Mouse (Mus musculus) heart, adult 9 months (tissue): ENCODE data around the gene Ppp1r15a.
"Not testable (repeated sequence)": the region's sequence is repeated elsewhere in the genome, so short reads cannot be mapped to it uniquely, and the experiment has no call there.

Experiments used
- DNase-seq, 2 experiments: peaks; one replicate each; pipeline ENCODE4 v3.0.0; 2022; ENCODE audit warnings: low spot score in 2 of 2

The Ppp1r15a gene

DNA sequence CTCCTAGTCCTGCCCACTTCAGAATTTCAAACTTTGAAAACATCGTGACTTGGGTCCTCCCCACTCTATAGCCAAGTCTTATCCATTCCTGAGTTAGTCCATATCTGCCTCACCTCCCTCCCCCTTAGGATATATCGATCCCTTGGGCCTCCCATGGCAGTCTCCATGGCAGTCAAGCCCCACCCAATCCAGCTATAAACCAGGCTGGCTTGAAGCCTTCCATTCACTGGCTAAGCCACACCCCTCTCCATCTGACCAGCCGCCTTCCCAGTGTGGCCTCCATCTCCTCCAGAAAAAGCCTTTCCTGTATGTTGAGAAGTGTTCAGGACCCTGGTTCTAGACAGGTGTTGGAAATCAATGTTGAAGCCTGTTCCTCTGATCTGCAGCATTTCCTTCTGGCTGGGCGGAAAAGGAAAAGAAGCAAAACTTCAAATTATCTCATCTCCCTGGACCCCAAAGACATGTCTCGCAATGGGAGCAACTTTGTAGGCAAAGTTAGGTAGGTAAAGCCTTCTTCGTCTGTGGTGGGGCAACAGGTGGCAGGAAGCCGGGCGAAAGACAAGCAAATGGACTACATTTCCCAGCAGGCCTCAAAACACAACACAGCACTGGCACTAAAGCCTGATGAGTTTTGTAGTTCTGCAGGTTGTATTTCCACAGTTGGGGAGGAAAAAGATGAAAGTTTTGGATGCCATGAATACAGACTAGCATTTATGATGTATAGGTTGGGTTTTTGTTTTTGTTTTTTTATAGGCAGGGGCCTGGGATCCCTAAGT, 6.5 kb downstream of the Ppp1r15a start:
- no peak for DNase-seq

DNA sequence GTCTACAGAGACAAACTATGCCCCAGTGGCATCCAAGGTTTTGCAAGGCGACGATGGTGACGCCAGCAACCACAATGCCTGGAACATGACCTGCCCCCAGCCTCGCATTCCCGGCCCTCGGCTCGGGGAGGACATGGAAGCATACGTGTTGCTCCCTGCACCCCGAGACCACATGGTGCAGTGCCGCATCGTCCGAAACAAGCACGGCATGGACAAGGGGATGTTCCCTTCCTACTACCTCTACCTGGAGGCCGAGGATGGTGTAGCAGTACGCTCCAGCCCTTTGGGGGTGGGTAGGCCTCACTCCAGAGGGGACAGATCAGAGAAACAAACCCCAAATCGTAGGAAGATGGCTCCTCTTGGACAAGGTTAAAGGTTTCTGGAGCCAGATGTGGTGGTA, 7.5 kb downstream of the Ppp1r15a start:
- no peak for DNase-seq

DNA sequence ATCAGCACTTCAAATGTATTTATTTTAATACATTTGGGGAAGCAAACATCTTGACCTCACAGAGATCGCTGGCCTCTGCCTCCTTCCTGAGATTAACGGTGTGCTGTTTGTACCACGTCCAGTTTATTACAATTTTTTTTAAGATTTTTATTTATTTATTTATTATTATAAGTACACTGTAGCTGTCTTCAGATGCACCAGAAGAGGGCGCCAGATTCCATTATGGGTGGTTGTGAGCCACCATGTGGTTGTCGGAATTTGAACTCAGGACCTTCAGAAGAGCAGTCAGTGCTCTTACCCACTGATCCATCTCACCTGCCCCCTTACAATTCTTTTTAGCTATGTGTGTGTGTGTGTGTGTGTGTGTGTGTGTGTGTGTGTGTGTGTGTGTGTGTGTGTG, 9.2 kb downstream of the Ppp1r15a start:
- DNase-seq, result not testable (repeated sequence)

DNA sequence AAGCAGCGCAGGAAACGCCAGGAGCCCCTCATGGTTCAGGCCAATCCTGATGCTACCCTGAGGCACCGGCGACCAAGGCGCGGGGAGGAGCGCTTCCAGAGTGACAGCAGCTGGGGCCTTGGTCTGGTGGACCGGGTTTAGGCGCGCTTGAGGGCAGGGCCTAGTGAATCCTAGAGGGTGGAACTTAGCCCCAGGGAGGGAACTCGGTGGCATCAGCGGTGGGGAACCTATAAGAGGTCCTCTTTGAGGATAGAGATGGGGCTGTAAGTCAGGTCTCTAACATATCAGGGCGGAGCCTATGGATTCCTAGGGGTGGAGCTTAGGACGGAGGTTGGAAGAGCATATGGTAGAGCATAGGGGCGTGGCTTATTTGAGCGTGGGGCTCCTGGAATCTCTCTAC, 10.6 kb downstream of the Ppp1r15a start:
- no peak for DNase-seq

DNA sequence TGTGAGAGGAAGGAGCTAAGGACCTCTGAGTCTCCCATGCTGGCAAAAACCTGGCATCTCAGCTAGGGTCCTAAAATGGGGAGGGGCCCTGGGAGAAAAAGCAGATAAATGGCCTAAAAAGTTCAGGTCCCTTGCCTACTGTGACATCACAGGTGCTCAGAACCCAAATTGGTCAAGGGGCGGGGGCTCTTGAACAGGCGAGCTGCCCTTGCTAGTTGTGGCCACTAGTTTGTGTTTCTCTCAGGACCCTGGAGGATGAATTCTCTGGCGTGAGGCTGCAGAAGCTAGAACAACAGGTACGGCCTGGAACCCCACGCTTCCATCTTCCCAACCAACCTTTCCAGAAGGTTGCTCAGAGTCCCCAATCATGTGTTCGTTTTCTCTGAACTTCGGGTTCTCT, 11.7 kb downstream of the Ppp1r15a start:
- no peak for DNase-seq

DNA sequence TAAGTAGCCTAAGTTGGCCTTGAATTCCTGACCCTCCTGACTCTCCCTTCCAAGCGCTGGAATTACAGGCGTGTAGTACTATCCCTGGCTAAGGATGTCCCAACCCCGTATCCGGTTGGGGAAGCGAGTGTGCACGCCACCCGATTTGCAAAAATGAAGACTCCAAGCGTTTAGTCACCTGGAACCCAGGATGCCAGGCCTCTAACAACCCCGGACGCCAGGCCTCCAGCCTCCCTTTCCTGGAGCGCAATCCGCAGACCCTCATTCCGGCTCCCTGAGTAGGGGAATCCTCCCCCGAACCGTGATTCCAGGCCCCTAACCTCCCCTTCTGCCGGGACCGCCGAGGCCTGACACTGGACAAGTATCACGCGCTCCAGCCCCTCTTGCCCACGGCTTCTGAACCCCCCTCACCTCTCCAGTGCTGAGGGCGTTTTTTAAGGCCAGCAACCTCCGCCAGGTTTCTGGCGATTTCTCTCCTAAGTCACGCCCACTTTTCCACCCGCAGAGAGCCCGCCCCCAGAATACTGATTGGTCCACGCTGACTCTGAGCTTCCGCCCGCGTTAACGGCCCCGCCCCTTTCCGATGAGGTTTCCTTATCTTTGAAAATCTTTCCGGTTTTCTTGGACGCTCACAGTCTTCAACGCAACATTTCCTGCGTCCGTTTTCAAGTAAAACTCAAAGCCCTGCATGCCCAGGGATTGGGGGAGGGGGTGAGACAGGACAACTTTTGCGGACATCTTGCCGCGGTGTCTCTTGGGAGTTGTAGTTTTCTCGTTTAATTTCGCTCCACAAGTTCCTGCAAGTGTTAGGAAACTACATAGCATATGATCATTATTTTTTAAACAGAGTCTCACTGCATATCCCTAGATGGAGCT, 15.9 kb downstream of the Ppp1r15a start, which contains the start of gene Nucb1:
Nucb1 (minus strand) TSS at position 495 of the 876 bp plus-strand sequence.
- DNase-seq, result peak; percentile 93 to 96

DNA sequence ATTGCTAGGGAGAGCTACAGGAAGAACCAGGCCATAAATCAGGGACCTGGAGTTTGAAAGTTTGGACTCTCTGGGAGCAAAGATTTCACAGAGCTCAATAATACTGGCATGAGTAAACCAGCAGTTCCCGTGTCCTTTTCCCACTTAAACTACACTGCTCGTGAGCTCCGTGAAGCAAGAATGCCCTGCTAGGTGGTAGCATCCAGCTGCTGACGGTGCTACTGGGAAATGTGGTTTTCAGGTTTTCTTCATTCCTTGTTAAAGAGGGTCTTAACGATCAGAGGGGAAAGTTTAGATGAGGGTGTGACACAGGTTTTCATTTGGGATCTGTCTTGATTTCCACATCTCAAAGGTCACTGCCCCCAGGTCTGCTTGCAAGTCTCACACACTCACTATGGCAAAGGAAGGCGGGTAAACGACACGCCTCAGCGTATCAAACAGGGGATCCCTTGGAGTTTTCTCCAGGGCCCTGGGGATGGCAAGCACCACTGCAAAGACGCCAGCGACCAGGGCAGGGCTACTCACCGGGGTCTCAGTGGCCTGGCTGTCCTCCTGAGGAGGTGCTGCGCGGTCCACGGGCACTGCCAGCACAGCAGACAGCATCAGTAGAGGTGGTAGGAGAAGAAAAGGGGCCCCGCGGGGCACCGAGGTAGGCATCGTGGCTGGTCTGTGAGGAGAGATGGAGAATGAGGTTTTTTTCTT, 16.7 kb downstream of the Ppp1r15a start:
- no peak for DNase-seq

DNA sequence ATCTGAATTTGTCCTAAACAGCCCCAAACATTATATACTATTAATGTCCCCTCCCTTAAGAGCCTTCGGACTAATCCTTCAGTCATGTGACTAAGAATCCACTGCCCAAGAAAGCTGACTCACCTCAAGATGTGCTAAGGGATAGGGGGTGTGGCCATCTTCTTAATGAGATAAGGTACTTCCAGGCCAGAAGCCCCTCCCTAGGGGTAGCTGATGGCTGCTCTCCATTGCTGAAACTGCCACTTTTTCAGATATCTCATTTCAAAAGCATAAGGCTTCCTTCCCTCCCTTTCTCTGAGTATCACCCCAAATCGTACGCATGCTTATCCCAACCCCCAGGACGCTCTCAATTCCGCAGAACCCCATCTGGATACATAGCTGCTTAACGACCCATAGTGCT, 17.5 kb downstream of the Ppp1r15a start:
- no peak for DNase-seq

DNA sequence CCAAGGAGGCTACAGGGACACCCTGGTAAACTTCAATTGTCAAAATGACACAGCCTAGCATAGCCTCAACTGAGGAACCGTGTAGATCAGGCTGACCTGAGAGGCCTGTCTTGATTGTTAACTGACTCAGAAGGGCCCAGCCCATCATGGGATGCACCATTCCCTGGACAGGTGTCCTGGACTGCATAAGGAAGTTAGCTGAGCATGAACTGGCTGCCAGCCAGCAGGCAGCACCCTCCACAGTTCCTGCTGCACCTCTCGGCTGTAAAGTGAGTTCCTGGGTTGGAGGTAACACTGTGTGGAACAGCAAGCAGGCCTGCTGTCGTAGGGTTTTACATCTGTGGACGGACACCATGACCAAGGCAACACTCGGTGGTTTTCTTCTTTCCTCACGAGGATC, 18.5 kb downstream of the Ppp1r15a start:
- DNase-seq, result no peak

DNA sequence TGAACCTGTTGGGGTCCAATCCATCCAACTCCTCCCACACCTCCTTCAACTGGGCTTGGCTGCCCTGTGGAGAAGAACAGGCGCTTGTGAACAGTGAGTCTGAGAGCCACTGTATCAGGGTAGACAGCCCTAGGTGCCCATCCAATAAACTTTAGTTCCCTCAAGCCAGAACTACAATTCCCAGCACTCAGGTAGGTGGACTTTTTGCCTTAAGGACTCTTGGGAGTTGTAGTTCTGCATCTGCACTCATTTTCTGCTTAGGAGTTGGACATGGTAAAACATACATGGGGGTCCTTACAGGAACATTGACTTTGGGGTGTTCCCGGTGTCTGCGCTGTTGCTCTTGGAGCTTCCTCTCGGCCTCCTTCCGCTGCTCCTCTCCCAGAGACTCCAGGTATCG, 27.6 kb downstream of the Ppp1r15a start:
- no peak for DNase-seq

DNA sequence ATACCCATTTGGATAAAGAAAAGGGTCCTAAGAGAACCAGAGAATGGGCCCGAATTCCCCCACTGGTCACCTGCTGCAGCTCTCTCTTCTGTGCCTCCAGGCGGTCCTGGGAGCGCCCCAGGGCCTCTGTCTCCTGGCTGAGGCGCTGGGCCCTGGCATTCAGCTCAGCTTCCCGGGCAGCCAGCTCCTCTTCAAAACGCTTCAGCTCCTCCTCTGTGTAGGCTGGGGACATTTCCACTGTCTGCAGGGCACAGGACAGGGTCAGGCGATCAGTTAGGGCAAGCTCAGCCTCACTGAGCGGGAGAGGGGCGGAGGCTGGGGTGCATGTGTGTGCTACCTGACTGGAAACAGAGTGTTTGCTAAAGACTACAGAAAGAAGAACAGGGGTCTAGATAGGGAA, 31.5 kb downstream of the Ppp1r15a start:
- DNase-seq, result no peak

DNA sequence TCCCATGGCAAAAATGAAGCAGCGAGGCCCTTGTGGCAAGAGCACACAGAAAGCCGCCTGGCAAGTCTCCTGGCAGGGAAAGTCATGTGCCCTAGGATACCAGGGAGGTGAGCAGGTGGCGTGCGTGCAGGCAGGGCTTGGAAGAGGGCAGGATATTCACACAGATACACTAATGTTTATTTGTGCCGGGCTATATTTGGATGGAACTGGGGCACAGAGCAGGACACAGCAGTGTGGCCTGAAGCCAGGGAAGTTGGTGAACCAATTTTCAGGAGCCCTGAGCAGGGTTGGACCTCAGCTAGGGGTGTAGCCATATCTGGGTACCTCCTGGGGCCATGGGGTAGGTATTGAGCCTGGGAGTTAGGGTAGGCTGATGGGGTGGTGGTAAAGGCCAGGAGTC, 33.1 kb downstream of the Ppp1r15a start:
- DNase-seq, result peak; percentile 46 to 56

DNA sequence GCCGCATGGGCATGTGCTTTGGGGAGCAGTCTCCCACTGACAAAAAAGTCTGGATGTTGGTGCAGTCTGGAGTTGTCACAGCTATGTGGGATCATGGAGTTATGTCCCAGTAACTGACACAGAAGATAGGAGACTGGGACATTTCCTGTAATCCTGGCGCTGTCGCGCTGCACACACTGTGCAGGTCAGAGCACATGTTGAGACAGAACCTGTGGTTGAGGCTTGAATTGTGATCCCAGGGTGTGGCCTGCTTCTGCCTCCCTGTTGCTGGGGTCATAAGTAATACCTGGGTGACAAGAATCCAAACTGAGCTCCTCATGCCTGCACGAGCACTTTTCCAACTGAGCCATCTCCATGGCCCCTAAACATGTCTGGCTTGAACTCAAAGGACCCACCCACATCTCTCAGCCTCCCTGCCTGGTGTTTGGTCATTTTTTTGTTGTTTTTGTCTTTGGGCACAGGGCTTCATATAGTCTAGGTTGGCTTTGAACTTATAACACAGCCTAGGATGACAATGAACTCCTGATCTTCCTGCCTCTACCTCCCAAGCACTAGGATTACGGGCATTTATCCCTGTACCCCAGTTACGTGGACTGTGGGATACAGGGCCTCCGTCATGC, 33.7 kb downstream of the Ppp1r15a start:
- DNase-seq, result no peak

DNA sequence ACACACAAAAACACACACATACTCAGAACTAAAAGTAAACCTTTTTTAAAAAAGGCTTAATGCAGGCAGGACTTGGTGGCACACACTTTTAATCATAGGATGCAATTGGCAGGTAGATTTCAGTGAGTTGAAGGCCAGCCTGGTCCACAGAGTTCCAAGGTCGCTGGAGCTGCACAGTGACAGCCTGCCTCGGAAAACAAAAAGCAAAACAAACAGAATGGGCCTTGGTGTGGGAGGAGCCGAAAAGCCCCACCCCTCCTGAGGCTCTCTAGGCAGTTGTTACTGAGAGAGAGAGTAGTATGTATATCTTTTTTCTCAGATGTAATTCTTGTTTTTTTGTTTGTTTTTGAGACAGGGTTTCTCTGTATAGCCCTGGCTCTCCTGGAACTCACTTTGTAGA, 34.8 kb downstream of the Ppp1r15a start:
- no peak for DNase-seq

DNA sequence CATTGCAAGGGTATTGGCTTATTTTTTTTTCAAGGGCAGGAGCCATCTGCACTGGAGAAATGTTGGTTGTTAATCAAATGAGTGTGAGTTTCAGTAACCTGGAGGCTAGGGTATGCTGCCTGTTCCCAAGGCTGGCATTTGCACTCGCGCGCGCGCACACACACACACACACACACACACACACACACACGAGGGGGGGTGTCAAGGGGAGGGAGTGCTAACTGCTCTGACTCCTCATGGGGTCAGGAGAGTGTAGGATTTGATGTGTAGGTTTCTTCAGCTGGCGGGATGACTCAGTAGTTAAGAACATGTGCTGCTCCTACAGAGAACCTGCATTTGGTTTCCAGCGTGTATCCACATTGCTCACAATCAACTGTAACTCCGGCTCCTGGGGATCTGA, 35.2 kb downstream of the Ppp1r15a start:
- DNase-seq, result no peak

DNA sequence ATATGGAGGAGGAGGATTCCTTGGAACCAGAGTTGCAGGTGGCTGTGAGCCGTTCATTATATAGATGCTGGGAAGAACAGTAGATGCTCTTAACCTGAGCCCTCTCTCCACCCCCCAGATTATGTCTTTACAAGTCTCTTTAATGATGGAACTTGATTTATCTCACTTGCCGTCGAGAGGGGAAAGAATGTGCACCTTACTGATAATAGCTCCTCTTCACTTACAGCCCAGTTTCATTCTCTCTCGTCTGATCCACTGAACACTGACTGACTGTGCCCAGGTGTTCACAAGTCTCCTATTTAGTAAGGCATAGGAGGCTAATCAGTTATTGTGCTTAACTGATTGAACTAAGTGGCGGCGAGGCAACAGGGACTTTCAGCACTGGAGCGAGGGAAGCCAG, 36.5 kb downstream of the Ppp1r15a start:
- no peak for DNase-seq

DNA sequence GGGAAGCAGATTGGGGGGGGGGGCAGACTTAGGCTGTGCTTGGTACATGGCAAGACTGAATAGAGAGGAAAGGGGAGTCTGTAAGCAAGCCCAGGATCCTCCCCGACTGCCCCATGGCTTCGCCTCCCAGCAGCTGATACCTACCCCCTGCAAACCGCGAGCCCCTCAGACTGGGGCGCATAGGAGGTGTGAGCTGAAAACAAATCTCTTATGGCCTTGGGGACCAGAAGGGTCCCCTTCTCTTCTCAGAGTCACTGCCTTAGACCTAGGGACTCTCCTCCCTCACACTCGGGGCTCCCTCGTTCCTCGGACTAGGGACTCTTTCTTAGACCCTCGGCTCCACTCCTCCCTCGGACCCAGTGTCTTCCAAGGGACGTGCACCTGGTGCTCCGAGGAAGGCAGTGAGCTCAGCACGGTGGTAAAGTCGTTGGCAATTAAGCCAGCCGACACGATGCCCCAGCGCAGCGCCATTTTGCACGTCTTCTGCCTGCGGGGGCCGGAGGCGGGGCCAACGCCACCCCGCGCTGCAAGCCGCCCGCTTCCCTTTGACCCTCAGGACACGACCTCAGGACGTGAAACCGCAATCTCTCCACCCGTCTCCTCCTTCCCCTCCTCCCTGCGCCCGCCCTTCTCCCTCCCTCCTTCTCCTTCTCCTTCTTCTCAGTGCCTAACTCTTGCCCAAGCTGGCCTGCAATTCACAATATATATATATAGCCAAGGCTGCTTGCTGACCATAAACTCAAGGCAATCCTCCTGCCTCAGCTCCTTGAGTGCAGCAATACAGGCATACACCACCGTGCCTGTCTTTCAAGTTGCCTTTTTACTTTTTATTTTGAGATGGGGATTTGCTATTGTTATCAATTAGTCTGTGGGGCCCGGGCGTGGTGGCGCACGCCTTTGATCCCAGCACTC, 37.5 kb downstream of the Ppp1r15a start, which contains the start of gene Dhdh:
Dhdh (minus strand) TSS at position 513 of the 912 bp plus-strand sequence.
- DNase-seq, result peak; percentile 74 to 75

DNA sequence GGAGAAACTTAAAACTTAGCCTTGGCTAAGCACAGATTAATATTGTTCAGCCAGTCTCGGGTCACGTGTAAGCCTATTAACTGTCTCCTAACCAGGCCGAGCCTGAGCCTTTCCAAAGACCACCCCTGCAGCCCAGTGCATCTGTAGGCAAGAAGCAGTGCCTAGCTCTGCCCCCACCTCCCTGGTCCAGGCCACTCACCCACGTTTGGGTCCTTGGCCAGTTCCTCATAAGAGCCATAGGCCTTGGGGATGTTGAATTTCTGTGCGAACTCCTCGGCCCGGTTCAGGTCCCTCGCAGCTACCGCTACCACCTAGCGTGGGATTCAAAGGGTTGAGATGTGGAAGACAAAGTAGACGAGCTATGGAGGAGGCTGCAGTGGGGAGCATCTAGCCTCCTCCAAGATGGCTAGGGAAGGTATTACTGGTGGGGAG, 38.2 kb downstream of the Ppp1r15a start:
- no peak for DNase-seq

DNA sequence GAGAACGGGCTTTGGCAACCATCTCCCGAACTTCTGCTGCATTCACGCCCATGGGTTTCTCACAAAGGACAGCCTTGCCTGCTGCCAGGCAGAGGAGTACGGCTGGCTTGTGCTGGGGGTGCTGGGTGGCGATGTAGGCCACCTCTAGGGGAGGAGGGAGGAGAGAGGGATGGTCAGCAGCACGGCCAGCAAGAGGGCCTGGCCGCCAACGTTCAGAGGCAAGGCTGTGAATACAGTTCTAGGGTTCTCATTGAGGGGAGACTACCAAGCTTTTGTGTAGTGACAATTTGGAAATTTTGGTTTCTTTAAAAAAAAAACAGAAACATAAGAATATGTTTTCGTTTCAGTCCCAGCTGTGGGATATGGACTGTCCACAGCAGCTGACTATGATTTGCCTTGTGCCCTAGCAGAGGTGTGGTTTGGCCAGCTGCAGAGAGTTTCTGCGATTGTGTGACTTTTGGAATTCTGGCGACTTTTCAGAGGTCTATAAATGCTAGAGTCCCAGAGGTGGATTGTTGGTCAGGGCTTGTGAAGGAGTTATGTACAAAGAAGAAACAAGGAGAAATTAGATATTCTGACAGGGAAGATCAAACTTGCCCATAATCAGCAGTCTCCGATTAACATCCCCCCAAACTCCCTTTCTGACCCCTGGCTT, 39.2 kb downstream of the Ppp1r15a start, which contains the start of gene Gm45808:
Gm45808 (minus strand) TSS at position 51 of the 655 bp plus-strand sequence.
- no peak for DNase-seq

DNA sequence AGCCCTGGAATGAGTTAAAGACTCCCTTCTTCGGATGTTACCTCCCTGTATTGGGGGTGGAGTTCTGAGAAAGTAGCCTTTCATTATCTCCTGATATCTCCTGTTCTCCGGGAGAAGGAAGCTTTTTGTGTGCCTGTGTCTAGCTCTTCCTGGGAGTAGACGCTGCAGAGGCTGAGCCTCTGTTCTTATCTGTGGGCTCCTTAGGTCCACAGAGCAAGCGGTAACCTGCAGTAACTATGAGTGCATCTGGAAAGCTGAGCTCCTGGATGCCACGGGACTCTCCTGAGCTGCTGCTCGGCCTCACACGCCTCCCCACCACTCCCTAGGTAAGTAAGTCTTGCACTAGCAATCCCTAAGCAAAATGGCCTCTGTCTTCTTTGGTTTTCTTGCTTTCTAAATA, 39.9 kb downstream of the Ppp1r15a start:
- no peak for DNase-seq
